Mouse (Mus musculus) stomach, embryonic 15.5 days (tissue): ENCODE results near the gene Tada3. TPM values are rescaled to one million over a fixed set of nuclear protein-coding genes. Genes with fewer than 3 reads are reported as not detected.

Experiments used
- ATAC-seq: fragments of 200-750 bp; cut with Nextera tagmentation; 2 replicates; pipeline ENCODE4 v1.8.0; 2017; ENCODE audit warnings: low read depth, moderate number of reproducible peaks, moderate TSS enrichment; ENCODE audit not compliant: insufficient read depth, low FRiP score
- H3K27ac ChIP-seq: fragments of 300-500 bp; sonication (generic); 2 replicates; pipeline ENCODE4 v1.5.1; 2015; ENCODE audit warnings: mild to moderate bottlenecking, inconsistent platforms
- H3K27me3 ChIP-seq: fragments of 300-500 bp; sonication (generic); replicated peaks from 2 replicates; pipeline ENCODE4 v1.6.1; 2015; ENCODE audit warnings: inconsistent platforms
- H3K36me3 ChIP-seq: fragments of 300-500 bp; sonication (generic); 2 replicates; pipeline ENCODE4 v1.6.1; 2015; ENCODE audit warnings: inconsistent platforms
- H3K4me1 ChIP-seq: fragments of 300-500 bp; sonication (generic); 2 replicates; pipeline ENCODE4 v1.6.1; 2015; ENCODE audit warnings: inconsistent platforms
- H3K4me2 ChIP-seq: fragments of 300-500 bp; sonication (generic); 2 replicates; pipeline ENCODE4 v1.6.1; 2015; ENCODE audit warnings: mild to moderate bottlenecking, inconsistent platforms
- H3K4me3 ChIP-seq: fragments of 300-500 bp; sonication (generic); replicated peaks from 2 replicates; pipeline ENCODE4 v1.5.1; 2015; ENCODE audit warnings: inconsistent platforms
- H3K9ac ChIP-seq: fragments of 300-500 bp; sonication (generic); 2 replicates; pipeline ENCODE4 v1.6.1; 2015; ENCODE audit warnings: inconsistent platforms
- H3K9me3 ChIP-seq: fragments of 300-500 bp; sonication (generic); 2 replicates; pipeline ENCODE4 v1.6.1; 2016; ENCODE audit warnings: inconsistent platforms
- WGBS: fragments of 180-500 bp; shearing (Covaris S2); methylation state at CpG from one replicate; pipeline ENCODE4 v1.1.7; 2015; 5-methylcytosine and 5-hydroxymethylcytosine counted together
- polyA plus RNA-seq: library from polyadenylated mRNA; unstranded; fragments of >200 nt; fragmentation: Nextera tagmentation; extraction: Ambion mirVana; gene quantifications from 2 replicates; pipeline ENCODE4 v1.2.1, GENCODE M21; 2015

Gene Tada3
- 44.1 and 44.2 TPM in 2 replicates for polyA plus RNA-seq

DNA sequence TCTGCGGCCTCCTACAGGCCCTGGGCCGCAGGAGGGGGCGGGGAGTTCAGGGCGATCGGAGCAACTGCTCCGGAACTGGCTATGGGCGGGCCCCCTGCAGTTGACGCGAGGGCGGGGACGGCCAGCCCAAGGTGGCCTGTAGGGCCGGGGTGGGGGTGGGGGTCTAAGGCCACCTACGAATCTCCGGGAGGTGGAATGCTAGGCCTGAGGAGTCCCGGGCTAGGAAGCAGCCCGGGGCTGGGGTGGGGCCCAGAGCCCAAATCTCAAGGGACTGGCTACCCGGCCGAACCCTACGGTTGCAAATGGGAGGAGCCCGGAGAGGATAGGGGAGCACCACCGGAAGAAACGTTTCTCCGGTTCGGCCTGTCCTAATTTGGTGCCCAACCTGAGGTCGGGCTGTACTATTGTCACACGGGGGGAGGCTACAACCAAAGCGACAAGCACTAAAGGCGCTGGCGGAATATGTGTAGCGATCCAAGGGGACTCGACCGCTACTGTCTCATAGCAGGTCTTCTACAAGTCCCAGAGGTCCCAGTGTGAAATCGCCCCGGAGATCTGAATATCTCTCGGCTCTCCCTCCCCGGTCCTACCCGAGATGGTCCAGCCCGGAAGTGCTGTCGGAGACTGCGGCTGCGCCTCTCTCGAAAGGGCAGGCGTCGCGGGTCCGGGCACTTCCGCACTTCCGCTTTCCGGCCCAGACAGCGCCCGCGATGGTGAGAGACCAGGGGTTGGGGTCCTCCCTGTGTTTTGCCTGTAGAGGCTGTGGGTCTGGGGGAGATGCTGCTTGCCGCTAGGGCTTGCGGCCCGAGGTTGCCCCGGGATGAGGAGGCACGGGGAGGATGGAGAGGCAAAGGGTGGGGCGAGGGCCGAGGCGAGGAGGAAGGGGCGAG lies at the start of gene Tada3, which contains the start of gene Arpc4:
Gene Tada3, minus strand, starts transcription at position 388 of the 890 bp plus-strand sequence.
Gene Arpc4, plus strand, starts transcription at position 620 of the 890 bp plus-strand sequence.
- peak within 1 kb of the TSS; percentile 71 for H3K4me2 ChIP-seq
- H3K9me3 ChIP-seq, result no peaks in the 10 kb centered on the region
- ATAC-seq, result peak; percentile 95
- peak within 1 kb of the TSS; percentile 99 for H3K4me3 ChIP-seq
- WGBS, result 0% methylated on average over 59 of the region's 61 CpGs
- H3K4me1 ChIP-seq, result peaks cover 15% of the 10 kb centered on the region
- H3K9ac ChIP-seq, result peak within 1 kb of the TSS; percentile 98
- no peaks in the 10 kb centered on the region for H3K27me3 ChIP-seq
- H3K36me3 ChIP-seq, result peaks cover 40% of the 10 kb centered on the region
- peak within 1 kb of the TSS; percentile 98 for H3K27ac ChIP-seq

DNA sequence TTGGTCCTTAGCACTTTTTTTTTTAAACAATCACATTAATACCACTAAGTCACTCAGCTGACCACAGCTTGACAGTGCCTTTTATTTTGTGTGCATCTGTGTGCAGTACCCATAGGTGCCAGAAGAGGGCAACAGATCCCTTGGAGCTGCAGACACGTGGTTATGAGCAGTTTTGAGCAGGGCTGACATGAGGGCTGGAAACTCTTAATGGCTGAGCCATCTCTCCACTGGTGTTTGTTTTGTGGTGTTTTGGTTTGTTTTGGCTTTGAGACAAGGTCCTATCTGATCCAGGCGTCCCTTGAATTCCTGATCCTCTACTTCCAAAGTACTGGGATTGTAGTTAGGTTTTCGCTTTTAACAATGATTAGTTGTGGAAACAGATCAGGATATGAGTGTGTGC lies 49.7 kb upstream of the Tada3 start:
- Histone ChIP-seq H3K4me2 (no peak overlapping the region), H3K9me3 (no peaks in the 10 kb centered on the region), H3K27ac (no peak overlapping the region), H3K4me3 (no peak overlapping the region), H3K4me1 (no peaks in the 10 kb centered on the region), H3K36me3 (no peaks in the 10 kb centered on the region), H3K27me3 (no peaks in the 10 kb centered on the region), H3K9ac (no peak overlapping the region)
- 60% methylated on average over 3 of the region's 3 CpGs for WGBS
- ATAC-seq, result no peak

DNA sequence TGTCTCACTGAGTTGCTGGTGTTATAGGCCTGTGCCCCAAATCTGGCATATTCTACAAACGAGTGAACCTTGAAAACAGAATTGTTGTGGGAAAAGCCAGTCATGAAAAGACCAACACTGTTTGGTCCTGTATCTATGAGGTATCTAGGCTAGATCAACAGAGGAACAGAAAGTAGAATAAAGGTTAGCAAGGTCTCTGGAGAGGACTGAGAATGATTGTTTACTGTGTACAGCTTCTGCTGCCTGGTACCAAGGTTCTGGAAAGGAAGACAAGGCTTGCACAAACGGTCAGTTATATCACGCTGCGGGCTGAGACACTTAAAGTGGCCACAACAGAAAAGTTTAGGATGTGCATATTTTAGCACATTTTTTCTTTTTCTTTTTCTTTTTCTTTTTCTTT lies 49.0 kb upstream of the Tada3 start:
- no peak overlapping the region for H3K4me2 ChIP-seq
- 92% methylated on average over 4 of the region's 4 CpGs for WGBS
- no peak overlapping the region for H3K27ac ChIP-seq
- ATAC-seq, result no peak
- H3K9me3 ChIP-seq, result no peaks in the 10 kb centered on the region
- no peak overlapping the region for H3K9ac ChIP-seq
- no peak overlapping the region for H3K4me3 ChIP-seq
- no peaks in the 10 kb centered on the region for H3K4me1 ChIP-seq
- H3K36me3 ChIP-seq, result no peaks in the 10 kb centered on the region
- H3K27me3 ChIP-seq, result no peaks in the 10 kb centered on the region

- ATAC-seq, result peak; percentile 30; the same call in 1 of the 2 replicates
- WGBS, result 70% methylated on average over 7 of the region's 7 CpGs
- Histone ChIP-seq H3K4me1 (0 out of 2 replicates have a peak, but pooled peaks cover 4% of the 10 kb centered on the region), H3K9me3 (no peaks in the 10 kb centered on the region), H3K4me2 (no peak overlapping the region), H3K27me3 (no peaks in the 10 kb centered on the region), H3K36me3 (no peaks in the 10 kb centered on the region), H3K9ac (no peak overlapping the region), H3K27ac (no peak overlapping the region), H3K4me3 (no peak overlapping the region)
Observed at GRCm38 (mm10) chr6:113424187-113424586, 46.5 kb upstream of the Tada3 start.

DNA sequence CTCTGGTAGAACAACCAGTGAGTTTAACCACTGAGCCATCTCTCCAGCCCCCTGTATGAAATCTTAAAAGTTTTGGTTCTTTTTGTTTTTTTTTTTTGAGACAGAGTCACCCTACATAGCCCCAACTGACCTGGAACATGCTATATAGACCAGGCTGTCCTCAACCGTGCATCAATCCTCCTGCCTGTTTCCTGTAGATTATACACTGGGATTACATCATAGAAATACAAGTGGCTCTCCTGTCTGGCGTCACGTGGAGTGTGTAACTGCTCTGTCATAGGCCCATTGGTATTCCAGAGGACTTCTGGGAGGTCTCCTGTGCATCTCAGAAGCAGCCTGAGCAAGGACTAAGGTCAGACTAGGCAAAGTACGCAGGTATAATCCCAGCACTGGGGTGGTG lies 45.3 kb upstream of the Tada3 start:
- Histone ChIP-seq H3K36me3 (no peaks in the 10 kb centered on the region), H3K4me2 (no peak overlapping the region), H3K9ac (no peak overlapping the region), H3K4me3 (no peak overlapping the region), H3K9me3 (no peaks in the 10 kb centered on the region), H3K4me1 (peaks cover 8% of the 10 kb centered on the region; the same call in 1 of the 2 replicates), H3K27me3 (no peaks in the 10 kb centered on the region), H3K27ac (no peak overlapping the region)
- ATAC-seq, result no peak
- WGBS, result 71% methylated on average over 4 of the region's 4 CpGs

DNA sequence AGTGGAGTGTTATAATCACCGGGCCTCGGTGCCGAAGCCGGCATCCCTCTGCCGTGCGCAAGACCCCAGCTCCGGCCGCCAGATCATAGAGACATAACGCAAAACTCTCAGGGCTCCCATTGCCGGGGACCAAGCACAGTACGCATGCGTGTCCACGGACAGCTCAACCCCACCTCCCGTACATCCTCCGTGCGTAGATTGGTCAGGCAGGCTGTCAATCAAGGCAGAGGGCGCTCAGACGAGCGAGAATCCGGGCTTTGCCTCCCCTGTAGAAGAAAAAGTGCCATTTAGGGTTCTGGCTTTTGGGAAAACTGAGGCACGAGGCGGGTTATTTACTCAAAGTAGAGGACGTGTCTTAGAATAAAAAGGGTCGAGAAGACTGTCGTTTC lies 41.5 kb upstream of the Tada3 start, which contains the start of gene Rpusd3:
Gene Rpusd3, minus strand, starts transcription at position 142 of the 389 bp plus-strand sequence.
- peak within 1 kb of the TSS; percentile 95 for H3K4me2 ChIP-seq
- no peaks in the 10 kb centered on the region for H3K36me3 ChIP-seq
- WGBS, result under 1% methylated on average over 25 of the region's 25 CpGs
- peak within 1 kb of the TSS; percentile 66 for H3K4me3 ChIP-seq
- no peaks in the 10 kb centered on the region for H3K9me3 ChIP-seq
- ATAC-seq, result peak; percentile 96
- H3K27me3 ChIP-seq, result no peaks in the 10 kb centered on the region
- peak within 1 kb of the TSS; percentile 50 for H3K9ac ChIP-seq
- H3K4me1 ChIP-seq, result peaks cover 8% of the 10 kb centered on the region; the same call in 1 of the 2 replicates
- H3K27ac ChIP-seq, result no peak within 1 kb of the TSS; the same call in 1 of the 2 replicates

- H3K9me3 ChIP-seq, result no peaks in the 10 kb centered on the region
- H3K27ac ChIP-seq, result no peak overlapping the region; the same call in 1 of the 2 replicates
- peak overlapping the region; percentile 66 for H3K4me3 ChIP-seq
- peak; percentile 37 for ATAC-seq
- H3K27me3 ChIP-seq, result no peaks in the 10 kb centered on the region
- H3K9ac ChIP-seq, result peak overlapping the region; percentile 50
- 11% methylated on average over 16 of the region's 16 CpGs for WGBS
- H3K4me2 ChIP-seq, result peak overlapping the region; percentile 95
- no peaks in the 10 kb centered on the region for H3K36me3 ChIP-seq
- H3K4me1 ChIP-seq, result peaks cover 8% of the 10 kb centered on the region; the same call in 1 of the 2 replicates
Observed at GRCm38 (mm10) chr6:113418441-113419198, 40.9 kb upstream of the Tada3 start.

GRCm38 (mm10) chr6:113416416-113416815 lies 38.7 kb upstream of the Tada3 start:
- 76% methylated on average over 5 of the region's 5 CpGs for WGBS
- Histone ChIP-seq H3K9me3 (no peaks in the 10 kb centered on the region), H3K27ac (no peak overlapping the region), H3K4me3 (no peak overlapping the region), H3K4me2 (no peak overlapping the region), H3K9ac (no peak overlapping the region), H3K36me3 (no peaks in the 10 kb centered on the region), H3K4me1 (peaks cover 8% of the 10 kb centered on the region; the same call in 1 of the 2 replicates), H3K27me3 (no peaks in the 10 kb centered on the region)
- ATAC-seq, result no peak

- H3K27ac ChIP-seq, result no peak overlapping the region
- H3K9ac ChIP-seq, result no peak overlapping the region
- no peak overlapping the region for H3K4me3 ChIP-seq
- H3K4me1 ChIP-seq, result no peaks in the 10 kb centered on the region
- 58% methylated on average over 1 of the region's 1 CpGs for WGBS
- no peak for ATAC-seq
- 0 out of 2 replicates have a peak, but pooled peaks cover 2% of the 10 kb centered on the region for H3K36me3 ChIP-seq
- H3K9me3 ChIP-seq, result no peaks in the 10 kb centered on the region
- no peaks in the 10 kb centered on the region for H3K27me3 ChIP-seq
- H3K4me2 ChIP-seq, result no peak overlapping the region
Observed at GRCm38 (mm10) chr6:113410001-113410400, 32.3 kb upstream of the Tada3 start.

DNA sequence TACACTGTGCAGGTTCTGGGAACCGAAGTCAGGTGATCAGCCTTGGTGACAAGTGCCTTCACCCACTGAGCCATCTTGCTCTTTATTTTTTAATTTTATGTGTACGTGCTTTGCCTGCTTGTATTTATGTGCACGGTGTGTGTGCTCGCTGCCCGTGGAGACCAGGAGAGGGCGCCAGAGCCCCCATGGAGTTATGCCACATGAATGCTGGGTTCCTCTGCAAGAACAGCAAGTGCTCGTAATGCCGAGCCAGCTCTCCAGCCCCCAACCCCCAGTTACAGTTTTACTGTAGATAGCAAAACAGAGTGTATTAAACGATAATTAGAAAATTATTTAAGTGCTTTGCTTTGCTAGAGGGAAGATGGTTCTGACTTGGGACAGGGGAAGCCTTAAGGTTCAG lies 29.0 kb upstream of the Tada3 start:
- H3K27ac ChIP-seq, result no peak overlapping the region
- no peak overlapping the region for H3K4me3 ChIP-seq
- 0 out of 2 replicates have a peak, but pooled peaks cover 2% of the 10 kb centered on the region for H3K36me3 ChIP-seq
- H3K27me3 ChIP-seq, result no peaks in the 10 kb centered on the region
- no peaks in the 10 kb centered on the region for H3K9me3 ChIP-seq
- no peak overlapping the region for H3K4me2 ChIP-seq
- H3K4me1 ChIP-seq, result no peaks in the 10 kb centered on the region
- no peak overlapping the region for H3K9ac ChIP-seq
- no peak for ATAC-seq
- 78% methylated on average over 9 of the region's 9 CpGs for WGBS

DNA sequence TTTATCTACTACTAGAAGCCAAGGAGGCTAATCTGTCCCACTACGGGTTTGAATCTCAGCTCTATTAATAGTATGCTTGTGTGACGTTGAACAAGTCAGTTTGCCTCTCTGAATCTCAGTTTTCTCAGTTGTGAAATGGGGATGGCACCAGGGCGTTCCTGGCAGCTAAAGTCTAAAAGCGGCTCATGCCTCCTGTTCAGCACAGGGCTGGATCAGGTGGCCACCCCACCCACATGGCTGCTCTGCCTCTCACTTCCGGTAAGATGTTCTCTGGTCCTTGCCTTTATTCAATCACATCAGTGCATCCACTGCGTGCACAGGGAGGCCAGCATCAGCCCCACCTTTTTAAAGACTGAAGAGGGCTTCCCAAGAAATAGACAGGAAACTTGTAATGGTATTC lies 27.8 kb upstream of the Tada3 start:
- no peak overlapping the region for H3K27ac ChIP-seq
- no peak overlapping the region for H3K4me3 ChIP-seq
- 86% methylated on average over 6 of the region's 6 CpGs for WGBS
- no peaks in the 10 kb centered on the region for H3K4me1 ChIP-seq
- no peaks in the 10 kb centered on the region for H3K27me3 ChIP-seq
- no peak overlapping the region for H3K4me2 ChIP-seq
- H3K9ac ChIP-seq, result no peak overlapping the region
- ATAC-seq, result no peak
- 0 out of 2 replicates have a peak, but pooled peaks cover 2% of the 10 kb centered on the region for H3K36me3 ChIP-seq
- H3K9me3 ChIP-seq, result no peaks in the 10 kb centered on the region
